Mouse (Mus musculus): Measurements from ENCODE around the gene Sgcg. TPM values are rescaled to one million over a fixed set of nuclear protein-coding genes. Genes with fewer than 3 reads are reported as not detected.

Gene Sgcg
- polyA plus RNA-seq (2015; fragmentation: Nextera tagmentation; extraction: Ambion mirVana), result 69.2 and 70.5 TPM in 2 replicates

- ATAC-seq (replicated peaks; ENCODE audit: extremely low read depth, insufficient read depth, low FRiP score), result peak; percentile 91
- H3K4me2 ChIP-seq (ENCODE audit: low read depth, low read length), result peak within 1 kb of the TSS; percentile 65
- H3K36me3 ChIP-seq (ENCODE audit: control insufficient read depth, insufficient read depth), result 0 out of 2 replicates have a peak, but pooled peaks cover 4% of the 10 kb centered on the region
- peaks cover 9% of the 10 kb centered on the region for H3K4me1 ChIP-seq (ENCODE audit: control insufficient read depth, insufficient read depth, low read length)
- peaks cover 6% of the 10 kb centered on the region; the same call in 1 of the 2 replicates for H3K9me3 ChIP-seq (replicated peaks; ENCODE audit: control insufficient read depth, low read length)
- no peaks in the 10 kb centered on the region for H3K27me3 ChIP-seq (ENCODE audit: control insufficient read depth, insufficient read depth, low read length)
- peak within 1 kb of the TSS; percentile 66 for H3K9ac ChIP-seq (ENCODE audit: low read length)
- 29% methylated on average over 11 of the region's 11 CpGs for WGBS
- peak within 1 kb of the TSS; percentile 93 for H3K27ac ChIP-seq (ENCODE audit: low read length)
- H3K4me3 ChIP-seq (ENCODE audit: low read length), result peak within 1 kb of the TSS; percentile 47
Observed at GRCm38 (mm10) chr14:61258352-61258751, at the start of gene Sgcg. Gene Sgcg (minus strand): TSS chr14:61258490.

- H3K9ac ChIP-seq (ENCODE audit: low read length), result no peak overlapping the region
- H3K36me3 ChIP-seq (ENCODE audit: control insufficient read depth, insufficient read depth), result no peaks in the 10 kb centered on the region
- H3K4me2 ChIP-seq (ENCODE audit: low read depth, low read length), result no peak overlapping the region
- no peak for ATAC-seq (replicated peaks; ENCODE audit: extremely low read depth, insufficient read depth, low FRiP score)
- H3K27ac ChIP-seq (ENCODE audit: low read length), result no peak overlapping the region
- H3K4me1 ChIP-seq (ENCODE audit: control insufficient read depth, insufficient read depth, low read length), result no peaks in the 10 kb centered on the region
- H3K4me3 ChIP-seq (ENCODE audit: low read length), result no peak overlapping the region
- peaks cover 5% of the 10 kb centered on the region; the same call in 1 of the 2 replicates for H3K9me3 ChIP-seq (replicated peaks; ENCODE audit: control insufficient read depth, low read length)
- H3K27me3 ChIP-seq (ENCODE audit: control insufficient read depth, insufficient read depth, low read length), result no peaks in the 10 kb centered on the region
- 64% methylated on average over 4 of the region's 4 CpGs for WGBS
Observed at GRCm38 (mm10) chr14:61303969-61304609, 45.8 kb upstream of the Sgcg start.

- no peak for ATAC-seq (replicated peaks; ENCODE audit: extremely low read depth, insufficient read depth, low FRiP score)
- Histone ChIP-seq H3K4me2 (ENCODE audit: low read depth, low read length) (no peak overlapping the region), H3K4me1 (ENCODE audit: control insufficient read depth, insufficient read depth, low read length) (no peaks in the 10 kb centered on the region), H3K9ac (ENCODE audit: low read length) (no peak overlapping the region), H3K4me3 (ENCODE audit: low read length) (no peak overlapping the region), H3K27me3 (ENCODE audit: control insufficient read depth, insufficient read depth, low read length) (no peaks in the 10 kb centered on the region), H3K36me3 (ENCODE audit: control insufficient read depth, insufficient read depth) (no peaks in the 10 kb centered on the region), H3K27ac (ENCODE audit: low read length) (no peak overlapping the region), H3K9me3 (replicated peaks; ENCODE audit: control insufficient read depth, low read length) (peaks cover 5% of the 10 kb centered on the region; the same call in 1 of the 2 replicates)
- WGBS, result 36% methylated on average over 2 of the region's 2 CpGs
Observed at GRCm38 (mm10) chr14:61302428-61302827, 44.1 kb upstream of the Sgcg start.

GRCm38 (mm10) chr14:61301323-61301722, 43.0 kb upstream of the Sgcg start:
- H3K27me3 ChIP-seq (ENCODE audit: control insufficient read depth, insufficient read depth, low read length), result no peaks in the 10 kb centered on the region
- WGBS, result 41% methylated on average over 2 of the region's 2 CpGs
- H3K36me3 ChIP-seq (ENCODE audit: control insufficient read depth, insufficient read depth), result no peaks in the 10 kb centered on the region
- no peak overlapping the region for H3K4me2 ChIP-seq (ENCODE audit: low read depth, low read length)
- peaks cover 5% of the 10 kb centered on the region; the same call in 1 of the 2 replicates for H3K9me3 ChIP-seq (replicated peaks; ENCODE audit: control insufficient read depth, low read length)
- no peak overlapping the region for H3K27ac ChIP-seq (ENCODE audit: low read length)
- H3K4me1 ChIP-seq (ENCODE audit: control insufficient read depth, insufficient read depth, low read length), result no peaks in the 10 kb centered on the region
- ATAC-seq (replicated peaks; ENCODE audit: extremely low read depth, insufficient read depth, low FRiP score), result no peak
- no peak overlapping the region for H3K4me3 ChIP-seq (ENCODE audit: low read length)
- H3K9ac ChIP-seq (ENCODE audit: low read length), result no peak overlapping the region

- H3K27ac ChIP-seq (ENCODE audit: low read length), result no peak overlapping the region
- H3K9me3 ChIP-seq (replicated peaks; ENCODE audit: control insufficient read depth, low read length), result peaks cover 5% of the 10 kb centered on the region; the same call in 1 of the 2 replicates
- H3K36me3 ChIP-seq (ENCODE audit: control insufficient read depth, insufficient read depth), result no peaks in the 10 kb centered on the region
- H3K27me3 ChIP-seq (ENCODE audit: control insufficient read depth, insufficient read depth, low read length), result no peaks in the 10 kb centered on the region
- no peak overlapping the region for H3K4me3 ChIP-seq (ENCODE audit: low read length)
- 81% methylated on average over 6 of the region's 6 CpGs for WGBS
- no peak overlapping the region for H3K4me2 ChIP-seq (ENCODE audit: low read depth, low read length)
- H3K4me1 ChIP-seq (ENCODE audit: control insufficient read depth, insufficient read depth, low read length), result no peaks in the 10 kb centered on the region
- ATAC-seq (replicated peaks; ENCODE audit: extremely low read depth, insufficient read depth, low FRiP score), result no peak
- H3K9ac ChIP-seq (ENCODE audit: low read length), result no peak overlapping the region
Observed at GRCm38 (mm10) chr14:61299810-61300209, 41.5 kb upstream of the Sgcg start.

GRCm38 (mm10) chr14:61294738-61295079, 36.4 kb upstream of the Sgcg start:
- H3K27ac ChIP-seq (ENCODE audit: low read length), result no peak overlapping the region
- no peaks in the 10 kb centered on the region for H3K36me3 ChIP-seq (ENCODE audit: control insufficient read depth, insufficient read depth)
- H3K9me3 ChIP-seq (replicated peaks; ENCODE audit: control insufficient read depth, low read length), result no peaks in the 10 kb centered on the region
- 16% methylated on average over 6 of the region's 6 CpGs for WGBS
- peak overlapping the region; percentile 14; the same call in 1 of the 2 replicates for H3K4me3 ChIP-seq (ENCODE audit: low read length)
- no peak; the same call in 1 of the 2 replicates for ATAC-seq (replicated peaks; ENCODE audit: extremely low read depth, insufficient read depth, low FRiP score)
- no peaks in the 10 kb centered on the region for H3K4me1 ChIP-seq (ENCODE audit: control insufficient read depth, insufficient read depth, low read length)
- peak overlapping the region; percentile 31; the same call in 1 of the 2 replicates for H3K4me2 ChIP-seq (ENCODE audit: low read depth, low read length)
- H3K27me3 ChIP-seq (ENCODE audit: control insufficient read depth, insufficient read depth, low read length), result no peaks in the 10 kb centered on the region
- no peak overlapping the region for H3K9ac ChIP-seq (ENCODE audit: low read length)

- H3K27me3 ChIP-seq (ENCODE audit: control insufficient read depth, insufficient read depth, low read length), result no peaks in the 10 kb centered on the region
- peak overlapping the region; percentile 14; the same call in 1 of the 2 replicates for H3K4me3 ChIP-seq (ENCODE audit: low read length)
- H3K4me1 ChIP-seq (ENCODE audit: control insufficient read depth, insufficient read depth, low read length), result no peaks in the 10 kb centered on the region
- no peak for ATAC-seq (replicated peaks; ENCODE audit: extremely low read depth, insufficient read depth, low FRiP score)
- 44% methylated on average over 16 of the region's 16 CpGs for WGBS
- H3K27ac ChIP-seq (ENCODE audit: low read length), result no peak overlapping the region
- H3K36me3 ChIP-seq (ENCODE audit: control insufficient read depth, insufficient read depth), result no peaks in the 10 kb centered on the region
- no peaks in the 10 kb centered on the region for H3K9me3 ChIP-seq (replicated peaks; ENCODE audit: control insufficient read depth, low read length)
- no peak overlapping the region for H3K9ac ChIP-seq (ENCODE audit: low read length)
- peak overlapping the region; percentile 31 for H3K4me2 ChIP-seq (ENCODE audit: low read depth, low read length)
Observed at GRCm38 (mm10) chr14:61293884-61294737, 35.8 kb upstream of the Sgcg start.

- Histone ChIP-seq H3K4me2 (ENCODE audit: low read depth, low read length) (no peak overlapping the region), H3K9me3 (replicated peaks; ENCODE audit: control insufficient read depth, low read length) (no peaks in the 10 kb centered on the region), H3K4me3 (ENCODE audit: low read length) (no peak overlapping the region), H3K27ac (ENCODE audit: low read length) (no peak overlapping the region), H3K27me3 (ENCODE audit: control insufficient read depth, insufficient read depth, low read length) (no peaks in the 10 kb centered on the region), H3K9ac (ENCODE audit: low read length) (no peak overlapping the region), H3K36me3 (ENCODE audit: control insufficient read depth, insufficient read depth) (no peaks in the 10 kb centered on the region), H3K4me1 (ENCODE audit: control insufficient read depth, insufficient read depth, low read length) (no peaks in the 10 kb centered on the region)
- no peak for ATAC-seq (replicated peaks; ENCODE audit: extremely low read depth, insufficient read depth, low FRiP score)
- 44% methylated on average over 3 of the region's 3 CpGs for WGBS
Observed at GRCm38 (mm10) chr14:61290664-61291063, 32.4 kb upstream of the Sgcg start.
